Mouse (Mus musculus): ENCODE measurements around the gene Ap1g1.

The Ap1g1 gene

DNA sequence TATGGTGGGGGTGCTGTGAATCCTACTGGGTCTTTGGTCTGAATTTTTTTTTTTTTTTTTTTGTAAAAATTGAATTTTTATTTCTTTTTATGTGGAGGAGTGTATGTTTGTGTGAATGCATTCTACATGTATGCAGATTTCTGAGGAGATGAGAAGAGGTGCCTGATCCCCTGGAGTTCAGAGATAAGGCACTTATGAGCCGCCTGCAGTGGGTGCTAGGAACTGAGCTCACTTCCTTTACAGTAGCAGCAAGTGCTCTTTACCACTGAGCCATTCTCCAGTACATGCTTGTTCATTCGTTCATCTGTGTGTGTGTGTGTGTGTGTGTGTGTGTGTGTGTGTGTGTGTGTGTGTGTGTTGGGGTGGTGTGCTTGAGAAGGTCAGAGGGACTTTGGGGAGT is 12.6 kb downstream of the Ap1g1 start:
- DNase-seq, result no peak

DNA sequence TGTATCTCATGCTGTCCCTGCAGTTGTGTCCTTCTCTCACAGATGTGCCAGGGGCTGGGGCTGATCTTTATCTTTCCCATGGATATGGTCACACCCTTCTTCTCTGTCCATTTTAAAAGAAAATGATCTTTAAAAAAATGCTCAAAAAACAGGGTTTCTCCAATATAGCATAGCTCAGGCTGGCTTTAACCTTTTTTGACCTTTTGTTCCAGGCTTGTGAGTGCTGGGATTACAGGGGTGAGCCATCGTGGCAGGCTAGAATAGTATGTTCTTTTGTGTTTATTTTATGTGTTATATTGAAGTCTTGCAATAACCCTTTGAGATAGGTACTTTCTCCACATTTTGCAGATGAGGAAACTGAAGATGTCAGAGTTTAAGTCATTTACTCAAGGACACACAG is 16.8 kb downstream of the Ap1g1 start:
- DNase-seq, result no peak

DNA sequence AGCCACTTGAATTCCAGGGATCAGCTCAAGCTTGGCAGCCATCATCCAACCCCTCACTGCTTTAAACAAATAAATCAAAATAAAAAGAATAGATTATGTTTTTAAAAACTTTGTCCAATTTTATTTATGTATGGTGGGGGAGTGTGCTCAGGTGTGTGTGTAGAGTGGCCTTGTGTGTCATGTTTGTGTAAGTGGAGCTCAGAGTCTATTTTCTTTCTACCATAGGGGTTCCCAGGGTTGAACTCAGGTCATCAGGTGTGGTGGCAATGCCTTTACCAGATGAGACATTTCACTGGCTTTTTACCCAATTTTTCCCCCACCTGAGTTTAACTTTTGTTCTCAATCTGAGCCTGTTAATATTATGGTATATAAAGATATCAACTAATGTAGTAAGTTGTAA is 20.4 kb downstream of the Ap1g1 start:
- no peak for DNase-seq

DNA sequence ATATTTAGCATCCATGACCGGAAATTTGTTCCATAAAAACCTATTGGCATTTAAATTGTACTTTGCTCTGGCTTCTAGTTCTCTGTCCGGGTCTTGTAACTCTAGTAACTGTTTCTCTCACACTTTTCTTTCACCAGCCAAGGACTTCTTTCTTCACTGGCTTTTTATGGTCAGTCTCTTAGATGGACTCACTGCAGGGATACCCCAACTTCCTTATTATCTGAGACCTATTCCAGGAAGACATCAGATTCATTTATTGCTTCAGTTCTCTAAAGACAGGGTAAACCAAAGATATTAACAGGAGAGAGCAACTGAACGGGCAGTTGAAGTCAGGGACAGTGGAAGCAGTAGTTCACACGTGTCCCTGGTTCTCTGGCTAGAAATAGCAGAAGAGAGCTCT is 20.9 kb downstream of the Ap1g1 start:
- no peak for DNase-seq

DNA sequence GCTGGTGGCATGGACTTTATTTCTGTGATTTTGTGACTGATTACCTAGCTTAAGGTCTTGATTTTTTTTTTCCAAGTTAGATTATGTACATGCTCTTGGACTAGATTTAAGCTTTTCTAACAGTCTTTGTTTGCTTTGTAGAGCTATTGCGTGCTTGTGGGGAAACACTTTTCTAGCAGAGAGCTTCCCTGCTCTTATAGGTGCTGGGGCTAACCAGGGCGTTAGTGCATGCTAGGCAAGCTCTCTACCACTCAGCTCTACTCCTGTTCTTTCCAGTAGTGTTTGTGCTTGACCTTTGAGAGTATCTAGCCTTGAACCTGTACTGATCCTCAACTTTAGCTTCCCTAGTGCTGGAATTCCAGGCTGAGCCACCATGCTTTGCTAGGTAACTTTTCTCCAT is 22.0 kb downstream of the Ap1g1 start:
- DNase-seq, result no peak

DNA sequence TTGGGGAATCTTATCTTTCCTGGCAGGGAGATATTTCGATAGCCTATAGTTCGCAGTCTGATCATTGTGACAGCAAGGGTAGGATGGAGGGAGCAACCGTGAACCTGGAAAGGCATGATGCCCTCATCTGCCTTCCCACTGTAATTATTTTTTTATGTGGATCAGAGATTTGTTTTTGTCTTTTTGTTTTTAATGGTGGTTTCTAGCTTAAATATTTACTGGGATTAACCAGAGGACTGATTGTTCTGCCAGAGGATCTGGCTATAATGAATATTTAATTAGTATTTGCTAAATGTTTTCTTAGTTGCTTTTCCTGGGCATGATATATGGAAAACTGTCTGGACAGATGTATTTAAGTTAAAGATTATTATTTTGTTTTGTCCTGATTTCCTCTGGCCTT is 24.9 kb downstream of the Ap1g1 start:
- DNase-seq, result no peak

DNA sequence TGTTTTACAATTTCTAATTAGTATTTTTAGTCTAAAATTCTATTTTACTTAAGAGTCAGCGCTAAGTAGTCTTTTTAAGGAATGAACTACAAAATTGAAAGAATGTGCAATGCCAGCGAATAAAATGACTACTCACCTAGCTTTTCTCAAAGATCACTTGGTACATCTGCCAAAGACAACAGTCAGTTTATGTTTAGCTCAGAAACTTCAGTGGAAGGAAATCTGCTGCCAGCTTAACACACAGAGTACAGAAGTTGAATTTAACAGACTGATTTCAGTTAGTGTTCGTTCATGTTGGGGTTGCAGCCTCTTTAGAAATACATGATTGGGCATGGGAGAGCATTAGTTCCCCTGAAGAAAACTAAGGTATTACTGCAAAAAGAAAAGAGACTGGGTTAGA is 25.4 kb downstream of the Ap1g1 start:
- no peak for DNase-seq

DNA sequence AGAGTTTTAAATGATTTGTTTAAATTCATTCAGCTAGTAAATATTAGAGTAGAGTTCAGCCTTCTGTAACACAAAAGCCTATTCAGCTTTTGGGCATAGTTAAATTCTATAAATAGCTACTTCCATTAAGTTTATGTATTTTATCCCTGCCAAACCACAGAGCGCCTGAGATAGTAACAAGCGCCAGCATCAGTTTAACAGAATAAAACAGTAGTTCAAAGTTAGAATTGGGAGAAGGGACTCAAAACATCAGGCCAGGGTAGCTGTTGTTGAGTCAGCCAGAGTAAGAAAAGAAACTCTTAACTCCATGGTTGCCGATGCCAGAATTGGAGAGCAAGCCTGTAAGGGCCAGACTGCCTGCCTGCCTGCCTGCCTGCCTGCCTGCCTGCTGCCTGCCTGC is 28.2 kb downstream of the Ap1g1 start:
- DNase-seq, result no peak

DNA sequence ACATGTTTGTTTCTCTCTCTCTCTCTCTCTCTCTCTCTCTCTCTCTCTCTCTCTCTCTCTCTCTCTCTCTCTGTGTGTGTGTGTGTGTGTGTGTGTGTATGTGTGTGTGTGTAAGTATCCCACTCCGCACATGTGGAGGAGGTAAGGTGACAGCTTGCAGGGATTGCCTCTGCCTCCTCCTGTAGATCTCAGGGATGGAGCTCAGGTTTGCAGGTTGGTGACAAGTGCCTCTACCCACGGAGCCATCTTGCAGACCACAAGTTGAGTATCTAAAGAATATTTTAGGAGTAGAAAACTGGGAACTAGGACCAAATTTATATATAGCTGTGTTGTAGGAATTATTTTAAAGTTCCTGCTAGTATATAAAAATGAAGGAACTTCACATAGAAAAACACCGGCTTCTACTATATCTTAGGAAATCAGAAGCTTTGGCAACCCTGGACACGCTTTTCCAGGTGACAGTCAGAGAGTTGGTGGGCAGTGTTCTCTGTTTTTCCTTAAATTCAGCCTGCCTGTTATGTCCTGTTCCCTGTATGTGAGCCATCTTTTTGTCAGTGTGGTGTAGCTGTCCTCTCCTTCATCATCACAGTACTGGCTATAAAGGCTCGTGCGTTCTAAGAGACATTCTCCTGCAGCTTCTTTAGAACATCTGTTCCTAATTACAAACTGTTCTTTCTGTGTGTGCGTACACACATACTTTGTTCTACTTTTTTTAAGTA is 29.2 kb downstream of the Ap1g1 start:
- no peak for DNase-seq

DNA sequence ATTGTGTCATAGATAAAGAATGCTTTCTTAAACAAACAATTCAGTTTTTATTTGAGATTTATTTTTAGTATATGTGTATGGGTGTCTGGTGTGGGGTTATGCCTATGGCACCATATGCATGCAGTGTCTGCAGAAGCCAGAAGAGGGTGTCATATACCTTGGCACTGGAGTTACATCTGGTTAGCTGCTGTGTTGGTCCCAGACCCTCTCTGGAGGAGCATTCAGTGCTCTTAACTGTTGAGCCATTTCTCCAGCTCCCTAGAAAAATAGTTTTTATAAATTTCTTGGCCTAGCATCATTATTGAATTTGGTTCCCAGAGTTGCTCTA is 29.7 kb downstream of the Ap1g1 start:
- DNase-seq, result no peak

DNA sequence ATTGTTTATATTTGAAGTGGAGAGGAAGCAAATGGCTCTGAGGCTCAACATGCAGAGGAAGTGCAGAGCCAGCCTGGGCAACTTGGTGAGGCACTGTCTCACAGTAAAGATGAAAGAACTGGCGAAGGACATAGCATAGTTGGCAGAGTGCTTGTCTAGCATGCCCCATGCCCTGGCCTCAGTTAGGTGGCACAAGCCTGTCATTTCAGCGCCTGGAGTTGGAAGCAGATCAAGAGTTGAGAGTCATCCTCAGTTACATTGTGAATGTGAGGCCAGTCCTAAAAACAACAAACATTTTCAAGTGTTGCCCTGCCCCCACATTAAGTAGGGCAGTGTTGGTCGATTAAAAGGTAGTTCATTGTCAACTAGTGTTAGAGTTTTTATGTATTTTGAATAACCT is 32.1 kb downstream of the Ap1g1 start:
- no peak for DNase-seq

DNA sequence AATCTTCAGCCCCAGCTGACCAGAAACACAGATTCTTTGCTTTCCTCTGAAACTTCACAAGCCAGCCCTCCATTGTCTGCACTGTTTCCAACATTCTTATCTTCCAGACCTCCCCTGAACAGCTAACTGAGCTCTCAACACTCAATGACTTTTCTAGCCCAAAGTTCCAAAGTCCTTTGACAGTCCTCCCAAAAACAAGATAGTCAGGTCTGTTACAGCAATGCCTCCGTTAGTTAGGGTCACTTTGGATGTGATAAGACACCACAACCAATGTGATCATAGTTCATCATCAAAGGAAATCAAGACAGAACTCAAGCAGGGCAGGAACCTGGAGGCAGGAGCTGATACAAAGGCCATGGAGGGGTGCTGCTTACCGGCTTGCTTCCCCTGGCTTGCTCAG is 36.9 kb downstream of the Ap1g1 start:
- no peak for DNase-seq

DNA sequence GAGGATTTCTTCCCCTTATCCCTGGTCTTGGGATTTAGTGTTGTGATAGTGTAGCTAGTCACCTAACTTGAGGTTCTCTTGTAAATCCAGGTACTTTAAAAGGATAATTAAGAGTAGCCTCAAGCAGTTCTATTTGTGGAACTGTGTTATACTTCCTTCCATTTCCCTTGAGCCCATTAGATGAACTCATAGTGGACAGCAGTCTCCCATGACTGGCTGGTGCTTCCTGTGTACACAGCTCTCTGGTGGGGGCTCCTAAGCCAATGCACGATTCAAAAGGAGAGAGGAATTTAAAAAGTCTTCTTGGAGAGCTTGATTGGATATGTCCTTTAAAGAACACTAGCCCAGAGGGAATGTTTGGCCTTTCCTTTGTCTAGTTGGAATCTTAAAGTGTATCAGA is 39.6 kb downstream of the Ap1g1 start:
- no peak for DNase-seq

DNA sequence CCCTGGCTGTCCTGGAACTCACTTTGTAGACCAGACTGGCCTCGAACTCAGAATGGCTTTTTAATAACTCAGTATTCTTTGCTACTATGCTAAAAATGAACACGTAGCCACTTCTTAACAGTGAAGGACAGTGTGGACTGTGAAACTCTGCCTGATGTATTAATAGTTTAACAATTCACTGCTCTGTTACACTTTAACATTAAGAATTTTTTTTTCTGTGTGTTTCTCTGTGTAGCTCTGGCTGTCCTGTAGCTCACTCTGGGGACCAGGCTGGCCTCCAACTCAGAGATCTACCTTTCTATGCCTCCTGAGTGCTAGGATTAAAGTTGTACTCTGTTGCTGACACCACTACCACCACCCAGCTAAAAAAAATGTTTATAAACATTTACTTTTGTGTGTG is 45.2 kb downstream of the Ap1g1 start:
- no peak for DNase-seq

DNA sequence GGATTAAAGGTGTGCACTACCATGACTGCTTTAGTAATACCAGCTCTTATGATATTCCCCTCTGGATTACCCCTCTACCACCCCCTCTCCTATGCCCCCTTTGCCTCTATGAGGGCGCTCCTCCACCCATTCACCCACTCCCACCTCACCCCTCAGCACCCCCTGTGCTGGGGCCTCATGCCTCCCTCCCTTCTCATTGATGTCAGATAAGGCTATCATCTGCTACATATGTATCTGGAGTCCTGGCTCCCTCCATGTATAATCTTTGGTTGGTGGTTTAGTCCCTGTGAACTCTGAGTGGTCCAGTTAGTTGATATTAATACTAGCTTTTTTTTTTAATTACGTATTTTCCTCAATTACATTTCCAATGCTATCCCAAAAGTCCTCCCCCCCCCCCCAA is 61.5 kb downstream of the Ap1g1 start:
- no peak for DNase-seq

DNA sequence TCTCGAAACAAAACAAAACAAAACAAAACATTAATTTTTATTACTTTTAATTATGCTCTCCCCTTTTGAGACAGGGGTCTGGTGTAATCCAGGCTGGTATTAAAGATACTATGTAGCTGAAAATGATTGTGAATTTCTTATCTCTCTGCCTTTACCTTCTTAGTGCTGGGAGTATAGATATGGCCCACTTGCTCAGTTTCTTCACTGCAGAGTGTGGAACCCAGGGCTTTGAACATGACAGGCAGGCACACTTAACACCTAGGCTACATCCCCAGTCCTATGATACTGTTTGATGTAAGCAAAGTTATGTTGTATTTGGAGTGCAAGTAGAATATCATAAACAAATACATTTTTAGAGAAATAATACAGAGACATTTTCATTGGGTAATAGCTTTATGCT is 64.1 kb downstream of the Ap1g1 start:
- no peak for DNase-seq

DNA sequence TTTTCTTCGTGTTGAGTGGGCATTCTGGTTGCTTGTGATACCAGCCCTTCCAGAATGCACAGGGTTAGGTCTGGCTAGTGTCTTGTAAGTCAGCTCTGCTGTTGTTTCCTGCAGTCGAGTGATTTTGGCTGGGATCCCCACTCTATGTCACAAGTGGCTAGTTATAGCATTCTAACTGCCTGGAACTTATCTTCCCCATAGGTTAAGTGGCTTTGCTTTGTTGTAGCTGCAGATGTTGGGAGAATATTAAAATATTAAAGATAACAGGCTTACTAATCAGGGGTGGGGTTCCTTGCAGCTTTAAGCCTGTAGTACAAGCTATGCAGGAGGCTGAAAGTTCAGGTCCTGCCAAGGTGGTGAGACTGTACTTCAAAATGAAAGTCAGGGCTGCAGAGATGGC is 69.5 kb downstream of the Ap1g1 start:
- no peak for DNase-seq

DNA sequence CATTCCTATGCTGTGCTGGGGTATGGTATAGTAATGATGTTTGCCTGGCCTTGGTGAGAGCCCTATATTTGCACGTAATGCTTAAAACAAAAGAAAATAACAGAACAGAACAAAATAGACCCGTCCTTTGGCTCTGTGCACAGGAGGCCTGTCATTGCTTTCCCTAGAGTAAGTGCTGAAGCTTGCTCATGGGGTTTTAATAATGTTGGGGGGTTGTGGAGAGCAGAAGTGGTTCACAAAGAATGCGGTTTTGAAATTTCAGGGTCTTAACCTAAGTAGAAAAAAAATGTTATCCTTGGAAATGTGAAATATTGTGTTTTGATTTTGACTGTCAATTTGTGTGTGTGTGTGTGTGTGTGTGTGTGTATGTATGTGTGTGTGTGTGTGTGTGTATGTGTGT is 70.6 kb downstream of the Ap1g1 start:
- no peak for DNase-seq

DNA sequence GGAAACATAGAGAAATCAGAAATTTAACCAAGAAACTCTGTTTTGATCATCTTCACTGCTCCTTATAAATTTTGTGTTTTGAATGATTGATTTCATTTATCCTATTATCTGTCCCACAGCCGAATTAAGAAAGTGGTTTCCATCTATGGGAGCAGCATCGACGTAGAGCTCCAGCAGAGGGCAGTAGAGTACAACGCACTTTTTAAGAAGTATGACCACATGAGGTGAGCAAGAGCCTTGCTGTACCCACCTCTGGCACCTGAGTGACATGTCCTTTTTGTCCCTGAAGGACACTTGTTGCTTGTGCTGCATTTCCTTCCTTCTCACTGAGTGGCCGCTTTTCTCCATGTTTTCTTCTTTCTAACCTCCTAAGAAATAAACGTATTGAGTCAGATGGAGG is 75.1 kb downstream of the Ap1g1 start:
- peak; percentile 71 for DNase-seq

DNA sequence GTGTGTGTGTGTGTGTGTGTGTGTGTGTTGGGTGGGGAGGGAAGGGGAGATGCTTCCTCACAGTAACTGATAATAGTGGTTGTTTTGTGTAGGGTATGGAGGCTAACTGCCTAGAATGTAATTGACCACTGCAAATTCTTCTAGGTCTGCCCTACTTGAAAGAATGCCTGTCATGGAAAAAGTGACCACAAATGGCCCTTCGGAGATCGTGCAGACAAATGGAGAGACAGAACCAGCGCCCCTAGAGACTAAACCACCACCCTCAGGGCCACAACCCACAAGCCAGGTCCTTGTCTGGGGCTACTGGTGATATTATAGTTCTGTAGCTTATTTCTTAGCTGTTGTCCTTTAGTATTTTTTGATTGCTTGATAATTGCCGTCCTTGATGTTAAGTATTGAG is 76.2 kb downstream of the Ap1g1 start:
- DNase-seq, result no peak

DNA sequence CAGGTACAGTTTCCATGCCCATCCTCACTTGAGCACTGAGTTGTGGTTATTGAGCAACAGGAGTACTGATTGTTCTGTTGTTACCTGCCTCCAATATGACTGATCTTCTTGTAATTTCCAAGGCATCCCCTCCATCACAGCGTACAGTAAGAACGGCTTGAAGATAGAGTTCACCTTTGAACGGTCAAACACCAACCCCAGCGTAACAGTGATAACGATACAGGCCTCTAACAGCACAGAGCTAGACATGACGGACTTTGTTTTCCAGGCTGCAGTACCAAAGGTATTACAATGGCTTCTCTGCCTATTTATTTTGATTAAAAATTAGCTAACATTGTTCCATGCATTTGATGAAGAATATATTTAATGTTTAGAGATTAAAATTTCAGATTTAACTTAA is 77.1 kb downstream of the Ap1g1 start:
- DNase-seq, result no peak

DNA sequence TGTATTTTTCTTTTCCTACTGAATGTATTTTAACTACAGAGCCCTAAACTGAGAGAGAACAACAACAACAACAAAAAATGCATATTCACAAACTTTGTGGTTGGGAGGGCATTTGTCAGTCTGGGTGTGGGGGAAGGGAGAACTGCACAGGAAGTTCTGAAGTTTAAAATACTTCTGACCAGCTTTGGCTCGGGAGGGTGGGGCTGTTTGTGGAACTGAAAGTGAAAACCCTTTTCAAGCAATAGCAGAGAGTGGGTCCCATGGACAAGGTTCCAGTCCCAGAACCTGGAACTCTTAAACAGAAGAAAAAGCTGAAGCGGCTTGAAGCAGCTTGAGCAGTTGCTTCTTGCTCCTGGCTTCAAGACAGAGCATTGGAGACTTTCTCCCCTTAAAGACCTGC is 85.0 kb downstream of the Ap1g1 start:
- peak; percentile 36 for DNase-seq

DNA sequence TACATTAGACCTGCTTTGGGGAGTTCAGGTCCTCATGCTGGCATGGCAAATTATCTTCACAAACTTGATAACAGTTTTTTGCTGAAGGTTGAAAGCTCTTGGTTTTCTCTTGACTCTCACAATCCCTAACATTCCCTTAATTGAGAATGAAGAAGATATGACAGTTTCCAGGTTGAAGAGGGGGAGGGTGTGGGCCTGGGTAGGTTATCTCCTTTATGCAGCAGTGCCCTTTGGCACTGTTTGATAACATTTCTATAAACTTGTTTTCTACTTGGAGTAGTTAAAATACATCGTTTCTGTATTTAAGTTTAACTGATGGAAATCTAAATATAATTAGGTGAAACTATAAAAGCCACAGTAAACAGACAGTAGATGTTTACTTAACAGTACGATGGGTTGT is 86.4 kb downstream of the Ap1g1 start:
- no peak for DNase-seq

DNA sequence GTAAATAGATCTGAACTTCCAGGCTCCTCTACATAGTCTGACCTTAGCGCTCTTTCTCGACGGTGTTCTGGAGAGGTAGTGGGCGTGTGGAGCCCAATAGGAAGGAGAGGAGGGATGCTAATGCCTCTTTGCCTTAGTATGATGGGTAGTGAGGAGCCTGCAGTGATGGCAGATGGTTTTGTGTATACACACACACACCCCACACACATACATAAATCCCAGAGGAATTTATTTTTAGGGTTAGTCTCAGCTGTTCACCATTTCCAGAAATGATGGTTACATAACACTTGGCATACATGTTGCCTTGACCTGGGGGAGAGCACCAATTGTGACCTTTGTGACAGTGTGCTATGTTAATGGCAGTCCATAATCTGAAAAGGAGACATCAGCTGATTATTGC is 87.2 kb downstream of the Ap1g1 start:
- no peak for DNase-seq

DNA sequence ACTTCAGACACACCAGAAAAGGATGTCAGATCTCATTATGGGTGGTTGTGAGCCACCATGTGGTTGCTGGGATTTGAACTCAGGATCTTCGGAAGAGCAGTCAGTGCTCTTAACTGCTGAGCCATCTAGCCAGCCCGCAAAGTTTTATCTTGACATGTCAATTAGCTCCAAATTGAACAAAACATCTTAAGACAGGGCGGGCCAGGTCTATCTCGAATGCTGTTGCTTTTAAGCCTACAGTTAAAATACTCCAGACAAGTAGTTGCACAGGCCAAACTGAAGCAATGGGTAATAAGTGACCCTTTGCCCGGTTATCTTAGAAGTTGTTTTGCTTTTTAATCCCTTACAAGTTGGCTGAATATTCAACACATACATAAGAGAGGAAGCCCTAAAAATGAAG is 88.3 kb downstream of the Ap1g1 start:
- DNase-seq, result no peak
